Mouse (Mus musculus) CH12.LX (cell line): ENCODE data around the gene Prrc2b. TPM values are rescaled to one million over a fixed set of nuclear protein-coding genes. Genes with fewer than 3 reads are reported as not detected.
A peak's percentile ranks its signal among the peaks of the same experiment; 100 is the strongest.

Source experiments
- DNase-seq: peaks from one replicate; pipeline ENCODE4 v3.0.0-alpha.2; 2013; ENCODE audit errors: extremely low read depth
- H3K27ac ChIP-seq: 2 replicates; pipeline ENCODE4 v1.5.1; 2012; ENCODE audit warnings: low read depth, mild to moderate bottlenecking, control low read depth, moderate library complexity; ENCODE audit not compliant: insufficient read depth
- H3K27me3 ChIP-seq: replicated peaks from 2 replicates; pipeline ENCODE3; 2012; ENCODE audit warnings: inconsistent platforms
- H3K36me3 ChIP-seq, 2 experiments: replicated peaks in 1 of 2; 2 replicates each; pipeline versions ENCODE3 to v1.6.1; 2012; ENCODE audit warnings: inconsistent platforms in 1 of 2, low read length in 1 of 2, mild to moderate bottlenecking in 1 of 2, mixed read lengths in 1 of 2, moderate library complexity in 1 of 2; ENCODE audit not compliant: control insufficient read depth in 1 of 2, insufficient read depth in 1 of 2
- H3K4me1 ChIP-seq, 2 experiments: 2 replicates each; pipeline ENCODE4 v1.6.1; 2012; ENCODE audit warnings: inconsistent platforms in 1 of 2, moderate library complexity in 1 of 2; ENCODE audit not compliant: insufficient read depth in 2 of 2, control insufficient read depth in 1 of 2
- H3K4me2 ChIP-seq: 2 replicates; pipeline ENCODE4 v1.6.1; 2012; ENCODE audit warnings: low read depth, mild to moderate bottlenecking, control low read depth; ENCODE audit not compliant: poor library complexity, insufficient read depth, severe bottlenecking
- H3K4me3 ChIP-seq, 3 experiments: fragments of 150-350 bp in 1 of 3; sonication (generic) in 1 of 3; replicated peaks in 1 of 3; 2 replicates each; pipeline versions ENCODE3 to v1.5.1; 2011 to 2012; ENCODE audit warnings: low read depth in 2 of 3, low read length in 2 of 3, mild to moderate bottlenecking in 2 of 3, moderate library complexity in 2 of 3, control low read depth in 1 of 3, improper control_type of control experiment in 1 of 3, inconsistent platforms in 1 of 3, mixed read lengths in 1 of 3; ENCODE audit not compliant: poor library complexity in 1 of 3
- H3K79me2 ChIP-seq: replicated peaks from 2 replicates; pipeline ENCODE4 v1.6.1; 2012; ENCODE audit warnings: mild to moderate bottlenecking, moderate library complexity; ENCODE audit not compliant: control insufficient read depth, poor library complexity, insufficient read depth, severe bottlenecking; ENCODE audit errors: extremely low read depth
- H3K9ac ChIP-seq: 2 replicates; pipeline ENCODE4 v1.6.1; 2012; ENCODE audit warnings: low read depth, mild to moderate bottlenecking, control low read depth, moderate library complexity; ENCODE audit not compliant: insufficient read depth
- H3K9me3 ChIP-seq: replicated peaks from 2 replicates; pipeline ENCODE3; 2012; ENCODE audit warnings: low read length, inconsistent platforms, mixed read lengths
- E2F4 ChIP-seq: IDR thresholded peaks from 2 replicates; pipeline ENCODE4 v1.6.1; 2011; ENCODE audit warnings: low read depth, low read length, improper control_type of control experiment; ENCODE audit not compliant: insufficient replicate concordance
- ELF1 ChIP-seq: IDR thresholded peaks from 2 replicates; pipeline ENCODE4 v1.6.1; 2014; ENCODE audit warnings: low read depth, mild to moderate bottlenecking, inconsistent platforms, low read length, improper control_type of control experiment
- ETS1 ChIP-seq: conservative IDR thresholded peaks from 2 replicates; pipeline ENCODE4 v1.6.1; 2012; ENCODE audit warnings: low read depth, mild to moderate bottlenecking, inconsistent platforms, low read length, improper control_type of control experiment, moderate library complexity
- HCFC1 ChIP-seq: IDR thresholded peaks from 2 replicates; pipeline ENCODE4 v1.6.1; 2012; ENCODE audit warnings: low read depth, mild to moderate bottlenecking, inconsistent platforms, low read length, improper control_type of control experiment
- IRF4 ChIP-seq: IDR thresholded peaks from 2 replicates; pipeline ENCODE4 v1.6.1; 2014; ENCODE audit warnings: low read depth, mild to moderate bottlenecking, inconsistent platforms, low read length, improper control_type of control experiment
- JUND ChIP-seq: conservative IDR thresholded peaks from 2 replicates; pipeline ENCODE4 v1.6.1; 2011; ENCODE audit warnings: low read depth, low read length, improper control_type of control experiment
- KAT2A ChIP-seq: IDR thresholded peaks from 2 replicates; pipeline ENCODE4 v1.6.1; 2012; ENCODE audit warnings: low read length, improper control_type of control experiment, inconsistent platforms; ENCODE audit not compliant: insufficient replicate concordance
- MAX ChIP-seq: IDR thresholded peaks from 2 replicates; pipeline ENCODE4 v1.6.1; 2011; ENCODE audit warnings: low read length, improper control_type of control experiment
- MEF2A ChIP-seq: IDR thresholded peaks from 2 replicates; pipeline ENCODE4 v1.6.1; 2014; ENCODE audit warnings: low read depth, mild to moderate bottlenecking, inconsistent platforms, low read length, improper control_type of control experiment, borderline replicate concordance
- MXI1 ChIP-seq: IDR thresholded peaks from 2 replicates; pipeline ENCODE4 v1.6.1; 2011; ENCODE audit warnings: mild to moderate bottlenecking, low read depth, low read length, improper control_type of control experiment
- MYC ChIP-seq: IDR thresholded peaks from 2 replicates; pipeline ENCODE4 v1.6.1; 2011; ENCODE audit warnings: low read depth, mild to moderate bottlenecking, improper control_type of control experiment, low read length
- NELFE ChIP-seq: IDR thresholded peaks from 2 replicates; pipeline ENCODE4 v1.6.1; 2011; ENCODE audit warnings: low read depth, low read length, improper control_type of control experiment
- NRF1 ChIP-seq: IDR thresholded peaks from 2 replicates; pipeline ENCODE4 v1.6.1; 2014; ENCODE audit warnings: low read depth, mild to moderate bottlenecking, inconsistent platforms, low read length, improper control_type of control experiment, moderate library complexity
- PAX5 ChIP-seq: IDR thresholded peaks from 2 replicates; pipeline ENCODE4 v1.6.1; 2012; ENCODE audit warnings: low read length, inconsistent platforms, mixed read lengths
- POLR2A ChIP-seq: IDR thresholded peaks from 2 replicates; pipeline ENCODE4 v1.6.1; 2011; ENCODE audit warnings: low read depth, mild to moderate bottlenecking, improper control_type of control experiment, low read length
- SIN3A ChIP-seq: IDR thresholded peaks from 2 replicates; pipeline ENCODE4 v1.6.1; 2012; ENCODE audit warnings: low read length, improper control_type of control experiment, inconsistent platforms
- TBP ChIP-seq: conservative IDR thresholded peaks from 2 replicates; pipeline ENCODE4 v1.6.1; 2011; ENCODE audit warnings: low read depth, low read length, improper control_type of control experiment
- TCF12 ChIP-seq: IDR thresholded peaks from 2 replicates; pipeline ENCODE4 v1.6.1; 2014; ENCODE audit warnings: low read depth, mild to moderate bottlenecking, inconsistent platforms, low read length, improper control_type of control experiment
- UBTF ChIP-seq: IDR thresholded peaks from 2 replicates; pipeline ENCODE4 v1.6.1; 2012; ENCODE audit warnings: low read depth, mild to moderate bottlenecking, inconsistent platforms, low read length, improper control_type of control experiment, moderate library complexity
- USF1 ChIP-seq: IDR thresholded peaks from 2 replicates; pipeline ENCODE4 v1.6.1; 2014; ENCODE audit warnings: low read depth, mild to moderate bottlenecking, inconsistent platforms, low read length, improper control_type of control experiment
- ZC3H11A ChIP-seq: IDR thresholded peaks from 2 replicates; pipeline ENCODE4 v1.6.1; 2012; ENCODE audit warnings: low read depth, mild to moderate bottlenecking, inconsistent platforms, low read length, improper control_type of control experiment
- ZKSCAN1 ChIP-seq: IDR thresholded peaks from 2 replicates; pipeline ENCODE4 v1.6.1; 2012; ENCODE audit warnings: low read depth, inconsistent platforms, low read length, improper control_type of control experiment, borderline replicate concordance
- ZMIZ1 ChIP-seq: IDR thresholded peaks from 2 replicates; pipeline ENCODE4 v1.6.1; 2012; ENCODE audit warnings: low read depth, mild to moderate bottlenecking, inconsistent platforms, low read length, improper control_type of control experiment
- ZNF384 ChIP-seq: IDR thresholded peaks from 2 replicates; pipeline ENCODE4 v1.6.1; 2012; ENCODE audit warnings: low read depth, low read length, improper control_type of control experiment, inconsistent platforms
- dilution Hi-C: fragments of 300-500 bp; cut with MboI; formaldehyde crosslinking; loops from 2 replicates; pipeline ENCODE4 v1.14.3; 2020; ENCODE audit warnings: low sequenced_read_pairs; ENCODE audit not compliant: extremely low pct_unique_long_range_greater_than_20kb, extremely low pct_ligation_motif_present
- in situ Hi-C: fragments of 300-500 bp; cut with MboI; formaldehyde crosslinking; loops from 3 replicates; pipeline ENCODE4 v1.14.3; 2019; ENCODE audit warnings: low sequenced_read_pairs, low pct_ligation_motif_present, low pct_unique_long_range_greater_than_20kb, mixed read lengths
- polyA plus RNA-seq: library from polyadenylated mRNA; unstranded; fragments of >175 nt; gene quantifications from 2 replicates; pipeline ENCODE4 v1.2.1, GENCODE M21; 2012; ENCODE audit warnings: low read depth; ENCODE audit not compliant: insufficient read length
- total RNA-seq, 2 experiments: library from RNA; depleted of rRNA; stranded (reverse); fragments of 300-350 nt in 1 of 2; fragments of >200 nt in 1 of 2; gene quantifications; 2 replicates each; pipeline ENCODE4 v1.2.3; 2012 to 2014

Gene Prrc2b
- total and polyA plus RNA-seq, 3 experiments = 7.6 to 59.9 (median 42.2) TPM

- no peak for DNase-seq
- H3K9me3 ChIP-seq = no peaks in the 10 kb centered on the region
- peaks cover 8 to 29% of the 10 kb centered on the region in 2 experiments for H3K4me1 ChIP-seq
- peak overlapping the region; percentile 73 to 79 (median 76) for H3K4me3 ChIP-seq
- peak overlapping the region; percentile 84 for H3K9ac ChIP-seq
- H3K4me2 ChIP-seq = peak overlapping the region; percentile 87; the same call in 1 of the 2 replicates
- no peaks in the 10 kb centered on the region for H3K27me3 ChIP-seq
- H3K36me3 ChIP-seq = peaks cover 0 to 8% of the 10 kb centered on the region in 2 experiments
- dilution Hi-C loops = no loop called here
- TF ChIP-seq ZKSCAN1 (no peak), ZC3H11A (no peak), IRF4 (no peak), NELFE (no peak), MEF2A (no peak), SIN3A (peak; percentile 55; the same call in 1 of the 2 replicates), ZNF384 (no peak), MYC (peak; percentile 58), POLR2A (no peak), E2F4 (no peak), MXI1 (peak; percentile 74; the same call in 1 of the 2 replicates), JUND (no peak), ETS1 (no peak; the same call in 1 of the 2 replicates), ELF1 (no peak), ZMIZ1 (0 out of 2 replicates have a peak, but pooled peaks have one; percentile 19), HCFC1 (no peak), UBTF (0 out of 2 replicates have a peak, but pooled peaks have one; percentile 27), PAX5 (no peak), MAX (peak; percentile 49; the same call in 1 of the 2 replicates), USF1 (no peak), KAT2A (no peak), NRF1 (0 out of 2 replicates have a peak, but pooled peaks have one; percentile 9), TCF12 (peak; percentile 26; the same call in 1 of the 2 replicates), TBP (no peak)
- TF ChIP-seq, all 38 proteins: peak for 8
- Histone ChIP-seq H3K27ac (peak overlapping the region; percentile 92), H3K79me2 (peaks cover 55% of the 10 kb centered on the region)
- in situ Hi-C loops = no loop called here
Observed at GRCm38 (mm10) chr2:32151660-32152366, 931 bp downstream of the Prrc2b start.
